Mouse (Mus musculus): ENCODE measurements around the gene Spata20. TPM values are rescaled to one million over a fixed set of nuclear protein-coding genes. Genes with fewer than 3 reads are reported as not detected.

The Spata20 gene
- polyA plus RNA-seq, 1 experiment from 2014 or later = 0.54 TPM

GRCm38 (mm10) chr11:94440421-94440820 is 45.6 kb downstream of the Spata20 start:
- peaks cover 23% of the 10 kb centered on the region for H3K36me3 ChIP-seq (ENCODE audit: control insufficient read depth, insufficient read depth, low read length)
- no peak overlapping the region for H3K27ac ChIP-seq (replicated peaks; ENCODE audit: low read depth, low read length)
- DNase-seq (no peak), ATAC-seq (ENCODE audit: low FRiP score, low TSS enrichment) (no peak)
- H3K4me3 ChIP-seq (replicated peaks; ENCODE audit: low read depth, low read length) = no peak overlapping the region
- no peak overlapping the region for H3K9ac ChIP-seq (replicated peaks; ENCODE audit: low read length)
- peaks cover 32% of the 10 kb centered on the region for H3K4me1 ChIP-seq (ENCODE audit: control insufficient read depth, insufficient read depth, low read length)
- no peak overlapping the region for H3K4me2 ChIP-seq (ENCODE audit: low read length)
- no peaks in the 10 kb centered on the region for H3K27me3 ChIP-seq (ENCODE audit: control insufficient read depth, insufficient read depth, low read length)
- 38% methylated on average over 6 of the region's 6 CpGs for WGBS
- H3K9me3 ChIP-seq (ENCODE audit: control insufficient read depth, low read length) = no peaks in the 10 kb centered on the region

GRCm38 (mm10) chr11:94429011-94429651 is 56.8 kb downstream of the Spata20 start:
- H3K27me3 ChIP-seq (ENCODE audit: control insufficient read depth, insufficient read depth, low read length) = no peaks in the 10 kb centered on the region
- peaks cover 42% of the 10 kb centered on the region for H3K4me1 ChIP-seq (ENCODE audit: control insufficient read depth, insufficient read depth, low read length)
- DNase-seq = no peak
- whole genome bisulfite sequencing = 31% methylated on average over 9 of the region's 9 CpGs
- H3K27ac ChIP-seq (replicated peaks; ENCODE audit: low read depth, low read length) = peak overlapping the region; percentile 72
- ATAC-seq (ENCODE audit: low FRiP score, low TSS enrichment) = peak; percentile 41; the same call in 1 of the 2 replicates
- H3K4me3 ChIP-seq (replicated peaks; ENCODE audit: low read depth, low read length) = no peak overlapping the region
- H3K9ac ChIP-seq (replicated peaks; ENCODE audit: low read length) = no peak overlapping the region
- no peak overlapping the region for H3K4me2 ChIP-seq (ENCODE audit: low read length)
- no peaks in the 10 kb centered on the region for H3K9me3 ChIP-seq (ENCODE audit: control insufficient read depth, low read length)
- H3K36me3 ChIP-seq (ENCODE audit: control insufficient read depth, insufficient read depth, low read length) = peaks cover 64% of the 10 kb centered on the region

Other genes starting within 250 kb of the Spata20 start
- 0.47 and 2.0 TPM in 2 replicates for gene Wfikkn2, start 240.2 kb downstream of the Spata20 start, polyA plus RNA-seq (2014; fragmentation: Nextera tagmentation; extraction: Ambion mirVana)
- 0.50 and 0.57 TPM in 2 replicates for gene Gm21885, start 204.3 kb downstream of the Spata20 start, polyA plus RNA-seq (2014; fragmentation: Nextera tagmentation; extraction: Ambion mirVana)
- 122 and 144 TPM in 2 replicates for gene Luc7l3, start 164.2 kb downstream of the Spata20 start, polyA plus RNA-seq (2014; fragmentation: Nextera tagmentation; extraction: Ambion mirVana)
- gene Ankrd40, start 158.2 kb downstream of the Spata20 start, polyA plus RNA-seq (2014; fragmentation: Nextera tagmentation; extraction: Ambion mirVana) = 11.9 and 13.1 TPM in 2 replicates
- 0.19 and 0.50 TPM in 2 replicates for gene Abcc3, start 93.2 kb downstream of the Spata20 start, polyA plus RNA-seq (2014; fragmentation: Nextera tagmentation; extraction: Ambion mirVana)
- 20.1 and 22.7 TPM in 2 replicates for gene Cacna1g, start 12.0 kb downstream of the Spata20 start, polyA plus RNA-seq (2014; fragmentation: Nextera tagmentation; extraction: Ambion mirVana)
- gene Epn3, start 13.8 kb upstream of the Spata20 start, polyA plus RNA-seq (2014; fragmentation: Nextera tagmentation; extraction: Ambion mirVana) = 0.23 and 0.43 TPM in 2 replicates
- gene Mycbpap, start 35.6 kb upstream of the Spata20 start, polyA plus RNA-seq (2014; fragmentation: Nextera tagmentation; extraction: Ambion mirVana) = 2.1 and 3.3 TPM in 2 replicates
- gene Rsad1, start 63.1 kb upstream of the Spata20 start, polyA plus RNA-seq (2014; fragmentation: Nextera tagmentation; extraction: Ambion mirVana) = 5.9 and 8.0 TPM in 2 replicates
- gene Chad, start 78.9 kb upstream of the Spata20 start, polyA plus RNA-seq (2014; fragmentation: Nextera tagmentation; extraction: Ambion mirVana) = 0.18 TPM in 1 of 2 replicates, not detected in the other
- gene Acsf2, start 115.7 kb upstream of the Spata20 start, polyA plus RNA-seq (2014; fragmentation: Nextera tagmentation; extraction: Ambion mirVana) = 1.1 and 2.0 TPM in 2 replicates
- 118 and 138 TPM in 2 replicates for gene Lrrc59, start 143.6 kb upstream of the Spata20 start, polyA plus RNA-seq (2014; fragmentation: Nextera tagmentation; extraction: Ambion mirVana)
- 115 and 131 TPM in 2 replicates for gene Mrpl27, start 167.6 kb upstream of the Spata20 start, polyA plus RNA-seq (2014; fragmentation: Nextera tagmentation; extraction: Ambion mirVana)
- 2.2 and 4.4 TPM in 2 replicates for gene Eme1, start 167.8 kb upstream of the Spata20 start, polyA plus RNA-seq (2014; fragmentation: Nextera tagmentation; extraction: Ambion mirVana)
- 11.0 and 13.0 TPM in 2 replicates for gene Xylt2, start 191.3 kb upstream of the Spata20 start, polyA plus RNA-seq (2014; fragmentation: Nextera tagmentation; extraction: Ambion mirVana)
- not detected in 2 replicates for gene Gm11541, start 218.3 kb upstream of the Spata20 start, polyA plus RNA-seq (2014; fragmentation: Nextera tagmentation; extraction: Ambion mirVana)